Mouse (Mus musculus): Measurements from ENCODE around the gene Prrx1. TPM values are rescaled to one million over a fixed set of nuclear protein-coding genes. Genes with fewer than 3 reads are reported as not detected.

Gene Prrx1
- total and polyA plus RNA-seq, 2 experiments from 2014 or later = 7.1 to 10.5 TPM

DNA sequence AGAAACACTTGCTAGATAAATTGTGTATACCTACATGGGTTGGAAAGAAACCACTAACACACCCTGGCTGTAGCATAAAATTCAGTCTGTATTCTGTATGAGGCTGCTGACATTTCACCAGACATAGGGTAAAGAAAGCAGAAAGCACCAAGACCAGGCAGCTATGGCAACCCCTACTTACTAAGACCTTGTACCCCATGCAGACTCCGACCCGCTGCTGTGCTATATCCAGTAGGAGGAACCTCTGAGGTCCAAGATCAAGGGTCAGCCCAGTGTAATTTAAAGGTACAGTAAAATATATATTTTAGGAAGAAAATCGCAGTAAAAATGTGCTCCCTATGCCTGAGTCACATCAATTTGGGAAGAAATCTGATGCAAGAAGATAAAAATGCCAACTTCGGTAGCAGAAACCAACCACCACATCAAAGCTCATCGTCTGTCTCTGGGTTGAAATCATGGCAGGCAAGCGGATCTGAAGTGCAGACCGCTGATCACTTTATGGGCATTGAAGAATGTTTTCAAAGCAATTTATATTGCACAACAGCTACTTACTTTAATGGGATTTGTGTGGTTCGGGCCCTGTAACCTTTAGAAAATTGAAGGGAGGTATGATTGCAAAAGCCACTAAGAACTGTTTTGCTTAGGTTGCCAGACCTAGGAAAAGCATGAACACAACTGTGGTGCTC is 46.5 kb downstream of the Prrx1 start:
- no peaks in the 10 kb centered on the region for H3K4me1 ChIP-seq (ENCODE audit: control insufficient read depth, insufficient read depth)
- H3K27me3 ChIP-seq (ENCODE audit: control insufficient read depth, insufficient read depth, low read length) = no peaks in the 10 kb centered on the region
- H3K9me3 ChIP-seq (replicated peaks; ENCODE audit: control insufficient read depth, low read length) = no peaks in the 10 kb centered on the region
- H3K9ac ChIP-seq (replicated peaks; ENCODE audit: low read depth, low read length) = no peak overlapping the region
- no peak overlapping the region for H3K4me2 ChIP-seq (ENCODE audit: low read depth, low read length)
- H3K4me3 ChIP-seq (ENCODE audit: low read depth, low read length) = no peak overlapping the region
- WGBS = 90% methylated on average over 8 of the region's 8 CpGs
- H3K27ac ChIP-seq (ENCODE audit: low read depth) = no peak overlapping the region
- ATAC-seq (ENCODE audit: insufficient read depth, low read depth) (no peak), DNase-seq (ENCODE audit: low spot score) (no peak)
- no peaks in the 10 kb centered on the region for H3K36me3 ChIP-seq (replicated peaks; ENCODE audit: control insufficient read depth, insufficient read depth, low read length)
- TF ChIP-seq EP300 (IDR thresholded peaks at IDR 0.05; ENCODE audit: low read depth) (no peak), CTCF (IDR thresholded peaks at IDR 0.05; ENCODE audit: low read depth) (no peak)

DNA sequence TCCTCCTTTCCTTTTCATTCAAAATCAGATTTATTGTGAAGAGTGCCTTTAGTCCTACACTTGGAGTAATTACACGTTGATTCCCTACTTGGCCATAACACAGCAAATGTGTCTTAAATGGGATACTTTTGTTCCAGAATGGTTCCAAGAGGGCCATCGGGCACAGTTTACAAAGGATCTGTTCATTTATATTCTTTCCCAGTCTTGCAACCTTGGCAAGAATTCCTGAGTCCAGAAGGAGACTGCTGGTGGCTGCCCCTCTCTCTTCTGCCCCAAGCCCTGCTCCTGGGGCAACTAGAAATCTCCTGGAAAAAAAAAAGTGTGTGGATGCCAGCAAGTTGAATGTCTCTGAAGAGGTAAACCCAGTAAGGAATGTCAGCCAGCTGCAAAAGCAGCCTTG is 56.2 kb downstream of the Prrx1 start:
- no peak for TF ChIP-seq CTCF (IDR thresholded peaks at IDR 0.05; ENCODE audit: low read depth)
- no peak for TF ChIP-seq EP300 (IDR thresholded peaks at IDR 0.05; ENCODE audit: low read depth)
- H3K27me3 ChIP-seq (ENCODE audit: control insufficient read depth, insufficient read depth, low read length) = no peaks in the 10 kb centered on the region
- no peaks in the 10 kb centered on the region for H3K4me1 ChIP-seq (ENCODE audit: control insufficient read depth, insufficient read depth)
- ATAC-seq (ENCODE audit: insufficient read depth, low read depth) (no peak), DNase-seq (ENCODE audit: low spot score) (no peak)
- 74% methylated on average over 2 of the region's 2 CpGs for WGBS
- 0 out of 2 replicates have a peak, but pooled peaks cover 9% of the 10 kb centered on the region for H3K36me3 ChIP-seq (replicated peaks; ENCODE audit: control insufficient read depth, insufficient read depth, low read length)
- no peak overlapping the region for H3K4me2 ChIP-seq (ENCODE audit: low read depth, low read length)
- no peak overlapping the region for H3K4me3 ChIP-seq (ENCODE audit: low read depth, low read length)
- H3K27ac ChIP-seq (ENCODE audit: low read depth) = no peak overlapping the region
- H3K9me3 ChIP-seq (replicated peaks; ENCODE audit: control insufficient read depth, low read length) = no peaks in the 10 kb centered on the region
- H3K9ac ChIP-seq (replicated peaks; ENCODE audit: low read depth, low read length) = no peak overlapping the region

DNA sequence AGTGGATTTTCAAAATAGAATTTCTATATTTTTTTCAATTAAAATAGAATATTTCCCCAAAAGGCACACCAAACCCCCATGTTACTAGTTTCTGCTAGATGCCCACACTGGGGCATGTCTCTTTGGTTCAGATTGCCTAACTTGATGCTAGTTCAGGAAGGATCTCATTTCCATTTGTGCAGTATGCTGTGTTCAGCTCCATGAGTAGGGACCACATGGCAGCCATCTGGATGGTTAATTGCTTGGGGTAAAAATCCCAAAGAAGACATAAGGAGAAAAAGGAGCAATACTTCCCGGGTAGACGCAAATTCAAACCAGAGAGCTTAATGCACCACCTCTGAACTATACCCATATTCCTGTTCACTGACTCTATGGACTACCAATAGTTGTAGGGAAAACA is 57.6 kb downstream of the Prrx1 start:
- TF ChIP-seq EP300 (IDR thresholded peaks at IDR 0.05; ENCODE audit: low read depth) = no peak
- no peak for TF ChIP-seq CTCF (IDR thresholded peaks at IDR 0.05; ENCODE audit: low read depth)
- no peaks in the 10 kb centered on the region for H3K9me3 ChIP-seq (replicated peaks; ENCODE audit: control insufficient read depth, low read length)
- no peaks in the 10 kb centered on the region for H3K4me1 ChIP-seq (ENCODE audit: control insufficient read depth, insufficient read depth)
- H3K9ac ChIP-seq (replicated peaks; ENCODE audit: low read depth, low read length) = no peak overlapping the region
- ATAC-seq (ENCODE audit: insufficient read depth, low read depth) (no peak), DNase-seq (ENCODE audit: low spot score) (no peak)
- no peak overlapping the region for H3K27ac ChIP-seq (ENCODE audit: low read depth)
- 91% methylated on average over 2 of the region's 2 CpGs for WGBS
- no peaks in the 10 kb centered on the region for H3K27me3 ChIP-seq (ENCODE audit: control insufficient read depth, insufficient read depth, low read length)
- H3K4me3 ChIP-seq (ENCODE audit: low read depth, low read length) = no peak overlapping the region
- no peak overlapping the region for H3K4me2 ChIP-seq (ENCODE audit: low read depth, low read length)
- H3K36me3 ChIP-seq (replicated peaks; ENCODE audit: control insufficient read depth, insufficient read depth, low read length) = 0 out of 2 replicates have a peak, but pooled peaks cover 7% of the 10 kb centered on the region

DNA sequence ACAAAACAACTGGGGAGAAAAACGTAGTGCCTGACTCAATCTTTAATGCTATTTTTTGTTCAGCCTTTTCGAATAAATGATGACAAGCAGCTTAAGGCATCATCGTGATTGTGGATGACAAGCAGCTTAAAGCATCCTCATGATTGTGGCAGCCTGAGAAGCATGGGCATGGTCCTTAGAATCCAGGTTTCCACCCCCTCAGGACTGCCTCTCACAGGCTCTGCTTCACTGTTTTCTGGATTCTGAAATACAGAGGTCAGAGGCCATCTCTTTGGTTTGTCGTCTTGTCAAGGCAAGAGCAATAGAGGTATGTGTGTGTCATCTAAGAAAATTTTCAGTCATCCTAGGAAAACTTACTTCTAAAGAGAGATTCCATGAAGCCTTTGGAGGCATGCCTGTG is 60.7 kb downstream of the Prrx1 start:
- Histone ChIP-seq H3K27me3 (ENCODE audit: control insufficient read depth, insufficient read depth, low read length) (no peaks in the 10 kb centered on the region), H3K9ac (replicated peaks; ENCODE audit: low read depth, low read length) (no peak overlapping the region), H3K9me3 (replicated peaks; ENCODE audit: control insufficient read depth, low read length) (no peaks in the 10 kb centered on the region), H3K4me2 (ENCODE audit: low read depth, low read length) (no peak overlapping the region), H3K27ac (ENCODE audit: low read depth) (no peak overlapping the region), H3K4me3 (ENCODE audit: low read depth, low read length) (no peak overlapping the region), H3K36me3 (replicated peaks; ENCODE audit: control insufficient read depth, insufficient read depth, low read length) (no peaks in the 10 kb centered on the region), H3K4me1 (ENCODE audit: control insufficient read depth, insufficient read depth) (no peaks in the 10 kb centered on the region)
- TF ChIP-seq EP300 (IDR thresholded peaks at IDR 0.05; ENCODE audit: low read depth) = no peak
- TF ChIP-seq CTCF (IDR thresholded peaks at IDR 0.05; ENCODE audit: low read depth) = no peak
- no peak for DNase-seq (ENCODE audit: low spot score)
- 78% methylated on average over 4 of the region's 4 CpGs for WGBS
- no peak for ATAC-seq (ENCODE audit: insufficient read depth, low read depth)

DNA sequence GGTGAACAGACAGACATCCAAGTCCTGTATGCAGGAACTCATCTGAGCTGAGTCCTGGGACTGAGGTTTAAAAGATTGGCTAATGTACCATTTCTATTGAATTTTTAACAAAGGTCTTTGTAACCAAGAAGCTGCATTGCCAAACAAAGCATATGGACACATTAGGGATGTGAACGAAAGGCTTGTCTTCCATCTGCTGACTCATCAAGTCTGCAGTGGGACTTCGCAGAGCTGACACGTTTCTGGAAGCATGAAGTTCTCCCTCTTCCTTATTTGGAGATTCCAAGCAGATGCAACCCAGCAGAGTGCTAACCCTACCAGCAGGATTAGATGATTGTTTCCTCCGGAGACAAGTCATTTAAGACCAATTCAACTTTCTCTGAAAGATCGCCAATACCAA is 61.2 kb downstream of the Prrx1 start:
- DNase-seq (ENCODE audit: low spot score) (no peak), ATAC-seq (ENCODE audit: insufficient read depth, low read depth) (no peak)
- no peak overlapping the region for H3K4me3 ChIP-seq (ENCODE audit: low read depth, low read length)
- no peak overlapping the region for H3K9ac ChIP-seq (replicated peaks; ENCODE audit: low read depth, low read length)
- TF ChIP-seq CTCF (IDR thresholded peaks at IDR 0.05; ENCODE audit: low read depth) (no peak), EP300 (IDR thresholded peaks at IDR 0.05; ENCODE audit: low read depth) (no peak)
- H3K4me2 ChIP-seq (ENCODE audit: low read depth, low read length) = no peak overlapping the region
- H3K9me3 ChIP-seq (replicated peaks; ENCODE audit: control insufficient read depth, low read length) = no peaks in the 10 kb centered on the region
- H3K36me3 ChIP-seq (replicated peaks; ENCODE audit: control insufficient read depth, insufficient read depth, low read length) = no peaks in the 10 kb centered on the region
- no peaks in the 10 kb centered on the region for H3K27me3 ChIP-seq (ENCODE audit: control insufficient read depth, insufficient read depth, low read length)
- no peaks in the 10 kb centered on the region for H3K4me1 ChIP-seq (ENCODE audit: control insufficient read depth, insufficient read depth)
- no peak overlapping the region for H3K27ac ChIP-seq (ENCODE audit: low read depth)
- whole genome bisulfite sequencing = 59% methylated on average over 5 of the region's 5 CpGs

DNA sequence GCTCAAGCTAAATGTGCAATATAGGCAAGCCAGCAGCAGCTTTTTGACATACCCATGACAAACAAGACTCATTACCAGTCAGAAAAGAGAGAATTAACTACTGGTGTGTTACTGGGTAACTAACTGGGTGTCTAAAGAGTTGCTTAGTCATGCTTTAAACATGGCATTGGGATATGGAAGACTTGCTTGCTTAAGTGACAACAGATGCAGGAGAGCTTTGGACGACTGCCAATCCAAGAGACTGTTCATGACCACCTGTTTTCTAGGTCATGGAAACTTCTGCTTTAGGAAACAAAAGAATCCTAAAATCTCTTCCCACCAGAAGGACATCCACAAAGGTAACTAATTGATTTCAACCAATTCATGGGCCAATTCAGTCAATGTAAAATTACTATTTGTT is 61.7 kb downstream of the Prrx1 start:
- H3K4me3 ChIP-seq (ENCODE audit: low read depth, low read length) = no peak overlapping the region
- no peaks in the 10 kb centered on the region for H3K4me1 ChIP-seq (ENCODE audit: control insufficient read depth, insufficient read depth)
- H3K27ac ChIP-seq (ENCODE audit: low read depth) = no peak overlapping the region
- WGBS = 46% methylated on average over 1 of the region's 1 CpGs
- ATAC-seq (ENCODE audit: insufficient read depth, low read depth) (no peak), DNase-seq (ENCODE audit: low spot score) (peak; percentile 12)
- H3K27me3 ChIP-seq (ENCODE audit: control insufficient read depth, insufficient read depth, low read length) = no peaks in the 10 kb centered on the region
- H3K36me3 ChIP-seq (replicated peaks; ENCODE audit: control insufficient read depth, insufficient read depth, low read length) = no peaks in the 10 kb centered on the region
- H3K9ac ChIP-seq (replicated peaks; ENCODE audit: low read depth, low read length) = no peak overlapping the region
- H3K9me3 ChIP-seq (replicated peaks; ENCODE audit: control insufficient read depth, low read length) = no peaks in the 10 kb centered on the region
- H3K4me2 ChIP-seq (ENCODE audit: low read depth, low read length) = no peak overlapping the region
- no peak for TF ChIP-seq EP300 (IDR thresholded peaks at IDR 0.05; ENCODE audit: low read depth)
- TF ChIP-seq CTCF (IDR thresholded peaks at IDR 0.05; ENCODE audit: low read depth) = no peak

All from heart, postnatal 0 days (tissue).